Mouse (Mus musculus) testis, postnatal 10 days (tissue): ENCODE measurements around the gene Slc22a12.

Source experiments
- DNase-seq: peaks from one replicate; pipeline ENCODE4 v3.0.0; 2021; ENCODE audit warnings: low spot score

The Slc22a12 gene

DNA sequence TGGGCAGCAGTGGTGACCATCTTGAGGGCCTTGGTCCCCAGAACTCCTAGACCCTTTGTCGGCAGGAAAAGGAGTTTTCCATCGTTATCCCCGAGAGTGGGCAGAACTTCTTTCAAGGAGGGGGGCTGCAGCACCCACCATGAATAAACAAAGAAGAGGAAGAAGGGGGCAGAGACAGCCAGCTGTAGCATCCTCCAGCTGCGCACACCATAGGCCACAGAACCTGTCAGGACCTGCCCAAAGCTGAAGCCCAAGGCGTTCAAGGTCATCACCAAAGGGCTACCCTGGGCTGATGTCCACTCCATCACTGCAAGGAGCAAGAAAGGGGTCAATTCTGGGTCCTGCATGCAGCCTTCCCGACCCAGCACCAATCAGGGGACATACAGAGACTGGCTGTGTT lies 2.6 kb downstream of the Slc22a12 start:
- no peak for DNase-seq

DNA sequence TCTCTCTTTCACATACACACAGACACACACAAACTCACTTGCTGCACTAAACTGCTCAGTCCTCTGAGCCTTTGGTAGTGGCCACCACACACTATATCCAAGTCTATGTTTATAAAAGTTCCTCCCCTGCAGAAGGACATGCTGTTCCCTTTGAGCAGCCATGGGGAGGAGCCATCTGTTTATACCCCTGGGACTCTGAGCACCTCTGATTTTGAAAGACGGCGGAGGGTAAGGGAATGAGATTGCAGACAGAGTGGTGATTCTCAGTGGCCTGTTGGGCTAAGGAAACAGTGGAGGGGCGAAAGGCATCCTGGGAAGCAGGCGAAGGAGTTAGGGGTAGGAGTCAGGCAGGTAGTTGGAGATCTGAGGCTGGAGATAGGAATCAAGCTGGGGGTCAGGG lies 3.2 kb downstream of the Slc22a12 start:
- DNase-seq = no peak

GRCm38 (mm10) chr19:6538546-6538945 lies 4.3 kb downstream of the Slc22a12 start:
- DNase-seq = no peak

GRCm38 (mm10) chr19:6537526-6537925 lies 5.3 kb downstream of the Slc22a12 start:
- no peak for DNase-seq

DNA sequence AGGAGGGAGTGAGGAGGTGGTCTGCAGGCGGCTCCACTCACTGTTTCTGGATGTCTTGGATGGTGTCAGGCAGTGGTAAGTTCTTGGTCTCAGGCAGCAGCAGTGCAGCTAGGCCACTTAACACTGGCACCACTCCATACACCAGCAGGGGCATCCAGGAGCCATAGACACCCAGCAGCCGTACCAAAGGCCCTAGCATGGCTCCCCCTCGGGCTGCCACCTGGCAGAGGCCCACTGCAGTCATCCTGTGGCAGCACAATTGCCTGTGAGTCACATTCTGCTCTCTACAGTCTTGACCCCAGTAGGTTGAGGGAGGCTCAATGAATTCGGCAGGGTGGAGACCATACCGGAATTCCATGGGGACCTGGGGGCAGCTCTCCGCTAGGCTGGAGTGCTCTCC lies 6.1 kb downstream of the Slc22a12 start:
- no peak for DNase-seq

DNA sequence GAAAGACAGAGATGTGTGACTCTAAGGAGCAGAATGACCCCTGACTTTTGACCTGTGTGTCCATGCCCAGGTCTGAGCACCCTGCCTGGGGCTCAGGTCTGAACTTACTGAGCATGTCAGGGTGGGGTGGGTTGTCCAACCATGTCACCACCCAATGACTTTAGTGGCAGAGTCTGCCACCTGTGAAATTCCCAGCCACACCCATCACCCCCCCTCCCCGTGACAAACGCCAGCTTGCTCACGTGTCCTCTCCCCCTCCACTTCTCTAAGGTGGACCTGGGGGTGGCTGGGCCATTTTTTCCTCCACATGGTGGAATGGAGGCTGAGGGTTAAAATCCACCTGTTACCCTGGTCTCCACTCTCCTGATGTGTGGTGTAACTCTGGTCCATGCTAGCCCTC lies 6.6 kb downstream of the Slc22a12 start:
- no peak for DNase-seq

DNA sequence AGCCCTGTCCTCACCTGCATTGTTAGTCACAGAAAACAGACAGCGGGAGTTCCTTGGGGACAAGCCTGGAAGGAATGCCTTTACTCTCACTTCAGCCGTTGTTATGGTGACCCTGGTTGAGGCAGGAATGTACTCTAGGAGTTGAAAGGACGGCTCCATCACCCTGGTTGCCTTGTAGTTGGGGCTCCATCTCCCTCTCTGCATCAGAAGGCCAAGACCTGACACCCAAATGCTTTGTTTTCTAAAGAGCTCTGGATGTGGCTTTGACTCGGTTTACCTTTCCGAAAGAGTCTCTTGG lies 8.8 kb downstream of the Slc22a12 start:
- no peak for DNase-seq

GRCm38 (mm10) chr19:6533290-6534117 lies 9.3 kb downstream of the Slc22a12 start:
- DNase-seq = no peak

DNA sequence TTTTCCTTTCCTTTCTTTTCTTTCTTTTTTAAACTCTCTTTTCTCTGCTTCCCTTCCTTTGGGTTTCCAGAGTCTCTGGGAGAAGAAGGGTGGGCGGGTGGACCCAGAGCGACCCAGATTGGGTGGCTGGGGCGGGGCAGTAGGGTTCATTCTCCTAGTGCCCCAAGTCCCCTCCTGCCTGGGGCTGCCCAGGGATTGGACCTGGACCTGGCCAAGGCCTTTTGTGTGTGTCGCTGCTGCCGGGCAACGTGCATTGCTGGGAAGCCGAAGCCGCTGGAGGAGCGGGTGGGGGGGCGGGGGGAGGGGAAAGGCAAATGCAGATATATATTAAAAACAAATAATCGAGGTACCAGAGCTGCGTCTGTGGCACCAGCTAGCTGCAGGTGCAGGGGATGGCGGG lies 10.2 kb downstream of the Slc22a12 start:
- no peak for DNase-seq

GRCm38 (mm10) chr19:6531832-6532471 lies 10.9 kb downstream of the Slc22a12 start:
- peak; percentile 56 for DNase-seq

- DNase-seq = peak; percentile 60
Measured at GRCm38 (mm10) chr19:6531011-6531631, 11.7 kb downstream of the Slc22a12 start.

GRCm38 (mm10) chr19:6530359-6530758 lies 12.5 kb downstream of the Slc22a12 start:
- DNase-seq = no peak

DNA sequence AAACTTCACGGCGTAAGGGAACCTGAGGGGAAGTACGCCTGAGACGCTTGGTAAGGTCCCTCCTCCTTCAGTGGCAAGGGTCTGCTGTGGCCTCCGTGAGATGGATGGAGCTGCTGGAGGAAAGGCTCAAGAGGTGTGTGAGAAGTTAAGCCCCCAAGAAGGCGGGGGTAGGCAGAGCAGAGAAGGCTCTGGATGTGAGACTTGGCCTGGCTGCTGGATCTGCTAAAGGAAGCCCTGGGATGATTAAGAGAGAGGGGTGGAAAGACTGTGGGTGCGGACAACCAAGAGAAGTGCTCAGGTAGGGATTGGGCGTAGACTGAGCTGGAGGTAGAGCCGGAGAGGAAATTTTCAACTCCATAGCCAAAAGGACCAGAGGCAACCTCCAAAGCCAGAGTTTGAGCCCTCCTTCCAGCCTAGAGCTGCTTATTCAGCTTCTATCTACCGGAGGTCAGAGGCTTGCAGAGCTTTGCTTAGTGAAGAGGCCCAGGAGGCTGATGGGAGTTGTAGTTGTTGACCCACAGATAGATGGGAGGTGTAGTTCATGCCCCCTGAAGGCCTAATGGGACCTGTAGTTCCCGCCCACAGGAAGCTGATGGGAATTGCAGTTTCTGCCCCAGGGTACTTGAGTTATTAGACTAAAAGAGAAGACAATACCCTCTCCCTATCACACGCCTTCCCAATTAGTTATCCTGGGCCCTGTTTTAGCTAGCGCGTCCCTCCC lies 13.4 kb downstream of the Slc22a12 start:
- no peak for DNase-seq

DNA sequence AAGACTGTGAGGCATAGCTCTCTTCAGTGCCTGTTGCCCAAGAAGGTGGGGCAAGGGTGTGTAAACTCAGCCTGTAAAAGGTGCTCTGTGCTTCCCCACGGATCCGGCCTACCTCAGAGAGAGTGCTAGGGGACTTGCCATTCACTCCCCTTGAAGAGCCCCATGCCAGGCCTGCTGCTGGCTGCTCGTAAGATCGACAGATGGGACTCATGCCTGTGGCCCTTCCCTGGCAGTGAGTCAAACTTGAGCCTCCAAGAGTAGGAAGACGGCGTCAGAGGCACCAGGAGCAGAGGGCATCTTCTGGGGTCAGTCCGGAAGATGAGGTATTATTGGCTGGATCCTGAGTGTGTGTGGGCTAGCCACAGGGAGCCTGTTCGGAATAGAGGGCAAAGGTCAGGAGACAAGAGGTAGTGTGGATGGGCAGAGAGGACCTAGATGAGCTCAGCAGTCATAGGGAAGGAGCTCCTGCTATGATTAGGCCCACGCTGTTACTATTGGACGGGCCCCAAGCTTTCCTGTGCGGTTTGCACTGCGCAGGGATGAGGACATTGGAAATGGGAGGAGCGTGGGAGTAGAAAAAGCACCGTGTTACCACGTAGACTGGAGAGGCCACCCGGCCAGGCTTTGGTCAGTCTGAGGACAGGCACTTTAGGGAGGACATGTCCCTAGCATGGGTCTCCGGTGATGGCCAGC lies 14.8 kb downstream of the Slc22a12 start:
- DNase-seq = no peak

DNA sequence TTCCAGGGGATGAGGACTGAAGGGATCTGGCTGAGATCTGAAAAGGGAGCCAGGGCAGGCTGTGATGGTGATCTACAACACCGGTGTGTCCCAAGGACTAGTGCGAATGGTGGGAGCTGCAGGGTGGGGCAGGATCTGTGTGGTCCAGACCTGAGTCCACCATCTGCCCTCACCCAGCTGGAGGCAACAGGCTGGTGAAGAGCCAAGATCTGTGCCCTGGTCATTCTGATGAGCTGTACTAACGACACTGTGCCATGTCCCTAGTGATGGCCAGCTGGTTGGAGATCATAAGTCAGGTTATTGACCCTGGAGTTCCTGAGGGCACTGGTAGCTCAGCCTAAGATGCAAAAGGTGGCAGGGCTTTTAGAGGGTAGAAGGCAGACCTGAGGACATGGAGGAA lies 15.4 kb downstream of the Slc22a12 start:
- DNase-seq = no peak

DNA sequence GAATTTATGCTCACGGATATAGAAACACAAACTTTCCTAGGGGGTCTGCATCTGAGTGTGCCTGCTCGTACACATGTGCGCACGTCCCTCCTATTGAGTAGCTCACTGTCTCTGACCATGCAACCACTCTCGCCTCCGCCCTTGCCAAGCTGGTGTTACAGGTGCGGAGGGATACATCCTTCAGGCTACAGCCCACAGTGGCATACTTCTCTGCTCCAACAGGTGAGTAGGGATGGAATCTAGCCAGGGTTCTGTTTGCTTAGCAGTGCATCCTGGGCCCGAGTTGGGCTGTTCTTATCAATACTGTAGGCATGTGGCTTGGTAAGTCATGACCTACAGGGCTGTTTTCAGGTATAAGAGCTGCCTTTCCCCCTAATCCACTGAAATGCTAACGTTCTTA lies 16.8 kb downstream of the Slc22a12 start:
- DNase-seq = no peak

GRCm38 (mm10) chr19:6525023-6525422 lies 17.8 kb downstream of the Slc22a12 start:
- DNase-seq = no peak

- DNase-seq = no peak
Measured at GRCm38 (mm10) chr19:6522289-6522688, 20.5 kb downstream of the Slc22a12 start.

- no peak for DNase-seq
Measured at GRCm38 (mm10) chr19:6521630-6522029, 21.2 kb downstream of the Slc22a12 start.

DNA sequence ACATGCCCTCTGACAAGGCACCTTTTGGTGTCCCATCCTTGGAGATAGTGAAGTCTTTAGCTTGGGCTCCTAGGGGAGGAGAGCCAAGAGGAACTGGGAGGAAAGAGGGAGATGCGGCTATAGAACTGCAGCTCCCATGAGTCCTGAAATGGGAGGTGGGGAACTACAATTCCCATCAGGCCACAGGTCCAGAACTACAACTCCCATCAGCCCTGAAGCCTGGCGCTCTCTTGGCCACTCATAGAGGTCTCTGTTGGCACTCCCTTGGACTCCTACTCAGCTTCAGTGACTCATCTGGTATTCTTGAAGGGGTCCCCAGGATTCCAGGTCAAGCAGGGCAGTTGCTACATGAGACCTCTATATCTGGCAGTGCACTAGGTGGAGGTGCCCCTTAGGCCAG lies 23.3 kb downstream of the Slc22a12 start:
- DNase-seq = no peak

DNA sequence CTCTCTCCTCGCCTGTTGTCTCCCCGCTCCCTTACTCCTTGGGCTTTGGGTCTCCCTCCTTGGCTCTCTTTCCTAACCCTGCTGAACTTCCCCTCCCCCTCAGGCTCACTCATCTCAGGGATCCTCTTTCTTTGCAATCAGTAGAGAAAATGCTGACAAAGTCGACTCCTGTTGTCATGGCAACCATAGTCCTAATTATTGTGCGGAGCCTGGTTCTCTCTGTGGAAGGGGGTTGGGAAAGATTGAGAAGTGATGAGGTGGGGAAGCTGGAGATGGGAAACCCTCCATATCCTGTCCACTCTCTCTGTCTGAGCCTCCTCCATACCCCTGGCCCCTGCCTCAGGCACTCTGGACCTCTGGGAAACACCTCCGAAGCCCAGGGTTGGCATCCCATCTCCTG lies 24.2 kb downstream of the Slc22a12 start:
- no peak for DNase-seq

- no peak for DNase-seq
Measured at GRCm38 (mm10) chr19:6516153-6516552, 26.7 kb downstream of the Slc22a12 start.
